Mouse (Mus musculus) kidney, adult 2 months (tissue): Measurements from ENCODE around the gene Mchr1.

ENCODE experiments used
- CTCF ChIP-seq: fragments of 200-500 bp; conservative IDR thresholded peaks from 2 replicates; pipeline ENCODE4 v1.5.1; 2011; ENCODE audit warnings: low read depth, mild to moderate bottlenecking, control low read depth, low read length, moderate library complexity, mixed read lengths; ENCODE audit not compliant: insufficient read depth, insufficient read length
- POLR2A ChIP-seq: fragments of 200-500 bp; IDR thresholded peaks from one replicate; pipeline ENCODE4 v1.6.1; 2011; ENCODE audit warnings: low read depth, low read length, control low read depth

DNA sequence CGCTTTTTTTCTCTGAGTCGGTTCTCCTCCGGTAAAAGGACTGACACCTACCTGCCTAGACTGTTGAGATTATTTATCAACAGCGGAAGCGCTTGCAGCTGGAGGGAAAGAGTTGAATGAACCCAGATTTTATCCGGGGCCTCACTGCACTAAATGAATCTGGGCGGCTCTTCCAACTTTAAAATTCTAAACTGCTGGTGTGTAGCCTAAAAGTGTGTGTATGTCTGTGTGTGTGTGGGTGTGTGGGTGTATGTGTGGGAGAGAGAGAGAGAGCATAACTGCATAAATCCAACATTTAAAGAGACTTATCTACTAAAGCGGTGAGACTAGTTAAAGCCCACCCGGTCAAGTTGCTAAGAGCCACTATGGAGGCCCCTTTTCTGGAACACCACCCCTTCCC lies 44.0 kb upstream of the Mchr1 start:
- TF ChIP-seq POLR2A (no peak), CTCF (no peak)
